Mouse (Mus musculus): Measurements from ENCODE around the gene Zswim3.
"Not testable (repeated sequence)": the region's sequence is repeated elsewhere in the genome, so short reads cannot be mapped to it uniquely, and the experiment has no call there.

The Zswim3 gene

DNA sequence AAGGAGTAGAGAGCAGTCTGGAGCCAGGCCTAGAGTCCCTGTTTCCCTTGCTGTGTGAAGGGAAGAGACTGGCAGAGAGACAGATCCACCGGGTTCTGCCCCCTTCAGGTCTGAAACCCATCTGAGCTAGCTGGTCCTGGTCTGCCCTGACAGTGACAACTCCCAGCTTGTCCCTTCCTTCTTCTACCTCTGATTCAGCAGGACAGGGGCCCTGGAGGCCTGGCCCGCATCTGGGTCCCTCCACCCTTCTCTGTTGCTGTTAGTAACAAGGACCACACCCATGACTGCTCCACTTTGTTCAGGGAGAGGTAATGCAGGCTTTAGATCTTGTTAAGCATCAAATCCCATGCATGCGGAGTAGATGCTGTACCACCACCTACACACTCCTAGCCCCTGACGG is 16.5 kb upstream of the Zswim3 start:
- no peak for DNase-seq (ENCODE audit: low read depth, low spot score)

DNA sequence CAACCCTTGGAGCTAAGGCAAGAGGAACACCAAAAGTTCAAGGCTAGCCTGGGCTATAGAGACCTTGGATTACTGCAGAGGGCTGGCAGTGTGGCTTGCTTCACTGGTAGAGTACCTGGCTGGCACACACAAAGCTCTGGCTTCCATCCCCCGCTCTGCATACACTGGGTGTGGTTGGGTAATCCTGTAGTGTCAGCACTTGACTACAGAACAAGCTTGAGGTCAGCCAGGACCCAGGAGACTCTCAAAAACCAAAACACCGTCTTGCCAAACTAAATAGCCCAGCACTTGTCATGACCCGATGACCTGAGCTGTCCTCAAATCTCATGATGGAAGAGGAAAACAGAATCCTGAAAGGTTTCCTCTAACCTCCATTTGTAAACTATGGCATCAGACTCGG is 14.4 kb upstream of the Zswim3 start:
- no peak for DNase-seq (ENCODE audit: low read depth, low spot score)
- Histone ChIP-seq H3K36me3 (ENCODE audit: control insufficient read depth, insufficient read depth, low read length, poor library complexity, severe bottlenecking) (peaks cover 2% of the 10 kb centered on the region), H3K27me3 (ENCODE audit: control insufficient read depth, insufficient read depth, low read length, poor library complexity, severe bottlenecking) (no peaks in the 10 kb centered on the region)

More for the DNA sequence above, 16.5 kb upstream of the Zswim3 start:
- Histone ChIP-seq H3K27me3 (ENCODE audit: control insufficient read depth, insufficient read depth, low read length, poor library complexity, severe bottlenecking) (no peaks in the 10 kb centered on the region), H3K36me3 (ENCODE audit: control insufficient read depth, insufficient read depth, low read length, poor library complexity, severe bottlenecking) (no peaks in the 10 kb centered on the region; the same call in none of the 2 replicates)

- H3K36me3 ChIP-seq (ENCODE audit: control insufficient read depth, insufficient read depth, low read length, poor library complexity, severe bottlenecking), result peaks cover 3% of the 10 kb centered on the region
- no peaks in the 10 kb centered on the region for H3K27me3 ChIP-seq (ENCODE audit: control insufficient read depth, insufficient read depth, low read length, poor library complexity, severe bottlenecking)
- no peak for DNase-seq (ENCODE audit: low read depth, low spot score)
Measured at GRCm38 (mm10) chr2:164791841-164792261, 13.0 kb upstream of the Zswim3 start.

GRCm38 (mm10) chr2:164792400-164793190 is 12.3 kb upstream of the Zswim3 start:
- no peaks in the 10 kb centered on the region for H3K27me3 ChIP-seq (ENCODE audit: control insufficient read depth, insufficient read depth, low read length, poor library complexity, severe bottlenecking)
- peaks cover 3% of the 10 kb centered on the region for H3K36me3 ChIP-seq (ENCODE audit: control insufficient read depth, insufficient read depth, low read length, poor library complexity, severe bottlenecking)
- DNase-seq (ENCODE audit: low read depth, low spot score), result no peak

DNA sequence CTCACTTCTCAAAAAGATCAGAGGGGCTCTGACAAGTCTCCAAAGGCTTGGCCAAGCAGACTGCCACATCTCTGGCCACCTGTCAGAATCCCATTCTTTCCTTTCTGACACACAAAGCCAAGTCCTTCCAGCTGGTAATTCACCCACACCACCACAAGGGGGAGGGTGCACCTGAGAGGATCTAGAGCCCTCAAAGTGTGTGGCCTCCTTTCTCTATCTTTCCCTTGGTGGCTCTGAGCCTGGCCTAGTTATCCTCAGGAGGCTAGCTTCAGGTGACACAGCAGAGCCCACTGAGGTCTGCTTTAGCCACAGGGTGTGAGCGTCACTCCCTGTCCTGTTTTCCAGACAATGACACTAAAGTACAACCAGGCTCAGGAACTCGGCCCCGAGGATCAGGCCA is 11.7 kb upstream of the Zswim3 start:
- Histone ChIP-seq H3K36me3 (ENCODE audit: control insufficient read depth, insufficient read depth, low read length, poor library complexity, severe bottlenecking) (peaks cover 5% of the 10 kb centered on the region), H3K27me3 (ENCODE audit: control insufficient read depth, insufficient read depth, low read length, poor library complexity, severe bottlenecking) (no peaks in the 10 kb centered on the region)
- peak; percentile 72 for DNase-seq (ENCODE audit: low read depth, low spot score)

- DNase-seq (ENCODE audit: low read depth, low spot score), result peak; percentile 57
- no peaks in the 10 kb centered on the region for H3K27me3 ChIP-seq (ENCODE audit: control insufficient read depth, insufficient read depth, low read length, poor library complexity, severe bottlenecking)
- peaks cover 5% of the 10 kb centered on the region for H3K36me3 ChIP-seq (ENCODE audit: control insufficient read depth, insufficient read depth, low read length, poor library complexity, severe bottlenecking)
Measured at GRCm38 (mm10) chr2:164793772-164794171, 11.1 kb upstream of the Zswim3 start.

- Histone ChIP-seq H3K27me3 (ENCODE audit: control insufficient read depth, insufficient read depth, low read length, poor library complexity, severe bottlenecking) (no peaks in the 10 kb centered on the region), H3K36me3 (ENCODE audit: control insufficient read depth, insufficient read depth, low read length, poor library complexity, severe bottlenecking) (peaks cover 8% of the 10 kb centered on the region)
- DNase-seq (ENCODE audit: low read depth, low spot score), result peak; percentile 88
Measured at GRCm38 (mm10) chr2:164794293-164794692, 10.6 kb upstream of the Zswim3 start.

DNA sequence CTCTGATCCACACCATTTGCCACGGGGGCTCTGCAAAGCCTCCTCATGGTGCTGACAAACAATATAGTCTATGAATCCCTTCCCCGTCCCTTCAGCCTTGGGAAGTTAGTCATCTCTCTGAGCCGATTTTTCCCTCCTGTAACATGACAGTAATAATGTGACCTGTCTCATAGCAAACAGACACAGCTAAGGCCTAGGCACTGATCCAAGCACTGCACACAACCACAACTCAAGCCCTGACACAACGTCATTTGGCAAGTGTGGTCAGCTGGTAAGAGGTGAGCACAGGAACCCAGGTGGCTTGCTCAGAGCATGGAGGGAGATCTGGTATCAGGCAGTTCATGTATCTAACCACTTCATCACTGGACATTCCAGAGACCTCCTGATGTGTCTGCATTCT is 9.0 kb upstream of the Zswim3 start:
- DNase-seq (ENCODE audit: low read depth, low spot score), result no peak
- Histone ChIP-seq H3K36me3 (ENCODE audit: control insufficient read depth, insufficient read depth, low read length, poor library complexity, severe bottlenecking) (peaks cover 9% of the 10 kb centered on the region), H3K27me3 (ENCODE audit: control insufficient read depth, insufficient read depth, low read length, poor library complexity, severe bottlenecking) (no peaks in the 10 kb centered on the region)

DNA sequence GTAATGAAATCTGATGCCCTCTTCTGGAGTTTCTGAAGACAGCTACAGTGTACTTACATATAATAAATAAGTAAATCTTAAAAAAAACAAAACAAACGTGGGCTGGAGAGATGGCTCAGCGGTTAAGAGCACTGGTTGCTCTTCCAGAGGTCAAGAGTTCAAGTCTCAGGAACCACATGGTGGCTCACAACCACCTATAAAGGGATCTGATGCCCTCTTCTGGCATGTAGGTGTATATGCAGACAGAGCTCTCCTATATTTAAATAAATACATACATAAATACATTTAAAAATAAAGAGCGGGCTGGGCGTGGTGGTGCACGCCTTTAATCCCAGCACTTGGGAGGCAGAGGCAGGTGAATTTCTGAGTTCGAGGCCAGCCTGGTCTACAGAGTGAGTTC is 6.3 kb upstream of the Zswim3 start:
- DNase-seq (ENCODE audit: low read depth, low spot score), result peak; percentile 57
- H3K36me3 ChIP-seq (ENCODE audit: control insufficient read depth, insufficient read depth, low read length, poor library complexity, severe bottlenecking), result peaks cover 12% of the 10 kb centered on the region
- H3K27me3 ChIP-seq (ENCODE audit: control insufficient read depth, insufficient read depth, low read length, poor library complexity, severe bottlenecking), result not testable (repeated sequence)

DNA sequence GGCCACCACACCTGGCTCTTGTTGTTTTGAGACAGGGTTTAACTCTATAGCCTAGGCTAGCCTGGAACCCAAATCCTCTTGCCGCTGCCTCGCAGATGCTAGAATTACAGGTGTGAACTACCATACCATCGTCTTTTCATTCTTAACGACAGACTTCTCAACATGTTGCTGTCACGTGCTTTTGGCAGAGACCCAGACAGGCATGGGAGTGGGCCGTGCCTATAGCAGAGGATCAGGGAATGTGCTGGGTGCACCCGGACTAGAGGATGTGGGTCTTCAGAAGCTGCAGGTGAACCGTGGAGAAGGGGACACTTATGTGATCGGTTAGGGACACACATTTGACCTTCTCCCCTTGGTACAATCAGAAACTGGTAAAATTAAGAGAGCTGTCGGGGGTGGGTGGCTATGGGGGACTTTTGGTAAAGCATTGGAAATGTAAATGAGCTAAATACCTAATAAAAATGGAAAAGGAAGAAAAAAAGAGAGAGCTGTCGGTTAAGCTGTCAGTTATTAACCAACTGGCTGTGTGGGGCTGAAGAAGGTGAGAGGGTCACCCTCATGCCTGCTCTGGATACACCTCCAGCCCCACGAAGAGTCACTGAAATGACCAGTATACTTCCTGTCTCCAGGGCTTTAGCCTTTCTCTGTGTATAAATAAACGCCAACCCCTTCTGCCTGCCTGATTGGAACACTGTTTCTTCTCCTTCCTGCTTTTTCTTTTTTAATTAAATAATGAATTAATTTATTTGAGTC is 4.5 kb upstream of the Zswim3 start:
- no peaks in the 10 kb centered on the region for H3K27me3 ChIP-seq (ENCODE audit: control insufficient read depth, insufficient read depth, low read length, poor library complexity, severe bottlenecking)
- peaks cover 9% of the 10 kb centered on the region; the same call in 1 of the 2 replicates for H3K36me3 ChIP-seq (ENCODE audit: control insufficient read depth, insufficient read depth, low read length, poor library complexity, severe bottlenecking)
- DNase-seq (ENCODE audit: low read depth, low spot score), result no peak

GRCm38 (mm10) chr2:164803201-164803920 is 1.5 kb upstream of the Zswim3 start:
- H3K27me3 ChIP-seq (ENCODE audit: control insufficient read depth, insufficient read depth, low read length, poor library complexity, severe bottlenecking), result no peaks in the 10 kb centered on the region
- peaks cover 7% of the 10 kb centered on the region; the same call in 1 of the 2 replicates for H3K36me3 ChIP-seq (ENCODE audit: control insufficient read depth, insufficient read depth, low read length, poor library complexity, severe bottlenecking)
- no peak for DNase-seq (ENCODE audit: low read depth, low spot score)

GRCm38 (mm10) chr2:164803921-164804313 is 981 bp upstream of the Zswim3 start:
- H3K27me3 ChIP-seq (ENCODE audit: control insufficient read depth, insufficient read depth, low read length, poor library complexity, severe bottlenecking), result no peaks in the 10 kb centered on the region

GRCm38 (mm10) chr2:164805332-164805718 is 427 bp downstream of the Zswim3 start:
- DNase-seq (ENCODE audit: low read depth, low spot score), result no peak
- Histone ChIP-seq H3K36me3 (ENCODE audit: control insufficient read depth, insufficient read depth, low read length, poor library complexity, severe bottlenecking) (peaks cover 5% of the 10 kb centered on the region; the same call in 1 of the 2 replicates), H3K27me3 (ENCODE audit: control insufficient read depth, insufficient read depth, low read length, poor library complexity, severe bottlenecking) (no peaks in the 10 kb centered on the region)

More at GRCm38 (mm10) chr2:164803921-164804313, 981 bp upstream of the Zswim3 start:
- DNase-seq (ENCODE audit: low read depth, low spot score), result no peak
- peaks cover 9% of the 10 kb centered on the region for H3K36me3 ChIP-seq (ENCODE audit: control insufficient read depth, insufficient read depth, low read length, poor library complexity, severe bottlenecking)

DNA sequence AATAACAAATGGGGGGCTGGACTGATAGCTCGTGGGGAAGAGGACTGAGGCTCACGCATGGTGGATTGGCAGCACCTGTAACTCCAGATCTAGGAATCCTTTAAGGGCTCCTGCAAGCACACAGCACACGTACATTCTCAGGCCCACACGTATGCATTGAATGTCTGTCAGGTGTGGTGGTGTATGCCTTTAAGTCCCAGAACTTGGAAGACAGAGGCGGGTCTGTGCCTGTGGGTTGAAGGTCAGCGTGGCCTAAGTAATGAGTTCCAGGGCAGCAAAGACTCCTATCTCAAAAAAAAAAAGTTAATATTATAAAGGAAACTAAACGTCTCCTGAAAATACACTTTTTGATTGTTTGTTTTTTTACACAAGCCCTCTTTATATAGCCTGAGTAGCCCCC is 1.7 kb downstream of the Zswim3 start:
- peaks cover 5% of the 10 kb centered on the region; the same call in 1 of the 2 replicates for H3K36me3 ChIP-seq (ENCODE audit: control insufficient read depth, insufficient read depth, low read length, poor library complexity, severe bottlenecking)
- no peak for DNase-seq (ENCODE audit: low read depth, low spot score)
- H3K27me3 ChIP-seq (ENCODE audit: control insufficient read depth, insufficient read depth, low read length, poor library complexity, severe bottlenecking), result no peaks in the 10 kb centered on the region

DNA sequence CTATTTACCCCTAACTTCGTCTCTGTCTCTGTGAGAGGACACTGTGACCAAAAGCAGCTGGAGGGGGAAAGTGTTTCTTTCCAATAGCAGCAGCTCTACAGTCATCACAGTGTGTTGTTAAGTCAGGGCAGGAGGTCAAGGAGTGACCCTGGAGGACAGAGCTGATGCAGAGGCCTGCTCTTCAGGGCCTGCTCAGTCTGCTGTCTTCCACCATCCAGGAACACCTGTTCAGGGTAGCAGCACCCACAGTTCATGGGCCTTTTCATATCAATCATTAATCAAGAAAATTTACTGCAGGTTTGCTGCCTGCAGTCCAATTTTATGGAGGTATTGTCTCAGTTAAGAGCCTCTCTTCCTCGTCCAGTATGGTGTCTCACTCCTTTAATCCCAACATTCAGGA is 8.7 kb downstream of the Zswim3 start:
- H3K27me3 ChIP-seq (ENCODE audit: control insufficient read depth, insufficient read depth, low read length, poor library complexity, severe bottlenecking), result no peaks in the 10 kb centered on the region
- no peak for DNase-seq (ENCODE audit: low read depth, low spot score)
- peaks cover 3% of the 10 kb centered on the region; the same call in 1 of the 2 replicates for H3K36me3 ChIP-seq (ENCODE audit: control insufficient read depth, insufficient read depth, low read length, poor library complexity, severe bottlenecking)
